Mouse (Mus musculus): Measurements from ENCODE around the gene Haspin.

DNA sequence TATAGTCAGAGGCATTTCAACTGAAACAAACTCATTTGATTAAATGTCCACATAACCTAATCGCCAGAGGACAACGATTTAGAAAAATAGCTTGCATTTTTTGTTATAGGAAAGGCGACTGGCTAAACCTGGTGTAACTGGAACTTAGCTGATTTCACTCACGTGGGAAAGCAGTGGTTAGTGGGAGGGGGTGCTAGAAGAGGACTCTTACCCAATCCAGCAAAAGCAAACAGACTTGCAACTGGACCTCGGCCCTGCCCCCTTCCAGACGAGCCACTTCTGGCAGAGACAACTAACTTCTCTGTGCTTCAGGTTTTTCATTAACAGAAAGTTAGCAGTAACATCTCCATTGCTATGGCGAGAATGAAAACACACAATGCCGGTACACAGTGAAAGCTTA, 37.5 kb upstream of the Haspin start:
- TF ChIP-seq CTCF (IDR thresholded peaks at IDR 0.05; ENCODE audit: extremely low read depth, insufficient read length, insufficient replicate concordance, low read depth, low read length), result no peak
- TF ChIP-seq POLR2A (IDR thresholded peaks at IDR 0.05; ENCODE audit: low read depth, low read length), result no peak
